Mouse (Mus musculus): ENCODE data around the gene Vamp2. TPM values are rescaled to one million over a fixed set of nuclear protein-coding genes. Genes with fewer than 3 reads are reported as not detected.
A peak's percentile ranks its signal among the peaks of the same experiment; 100 is the strongest.

The Vamp2 gene
- 149 and 174 TPM in 2 replicates for polyA plus RNA-seq (2016; fragmentation: Nextera tagmentation; extraction: Ambion mirVana)

GRCm38 (mm10) chr11:69088103-69088855 lies at the start of gene Vamp2:
Gene Vamp2, plus strand, starts transcription at chr11:69088490.
- Histone ChIP-seq H3K27ac (peak within 1 kb of the TSS; percentile 91), H3K36me3 (peaks cover 17% of the 10 kb centered on the region), H3K27me3 (replicated peaks) (no peaks in the 10 kb centered on the region), H3K4me1 (peaks cover 34% of the 10 kb centered on the region), H3K4me3 (peak within 1 kb of the TSS; percentile 97), H3K4me2 (replicated peaks) (peak within 1 kb of the TSS; percentile 96), H3K9me3 (no peaks in the 10 kb centered on the region), H3K9ac (peak within 1 kb of the TSS; percentile 100)
- ATAC-seq (ENCODE audit: low FRiP score, low read depth) = peak; percentile 85
- WGBS = under 1% methylated on average over 67 of the region's 67 CpGs

- Histone ChIP-seq H3K4me3 (peak within 1 kb of the TSS; percentile 72), H3K4me2 (replicated peaks) (peak within 1 kb of the TSS; percentile 89), H3K36me3 (peaks cover 23% of the 10 kb centered on the region), H3K27ac (0 out of 2 replicates have a peak within 1 kb of the TSS, but pooled peaks have one; percentile 28), H3K9ac (peak within 1 kb of the TSS; percentile 48), H3K27me3 (replicated peaks) (no peaks in the 10 kb centered on the region), H3K9me3 (no peaks in the 10 kb centered on the region), H3K4me1 (peaks cover 13% of the 10 kb centered on the region)
- 1% methylated on average over 53 of the region's 54 CpGs for WGBS
- peak; percentile 73 for ATAC-seq (ENCODE audit: low FRiP score, low read depth)
Observed at GRCm38 (mm10) chr11:69045531-69046394, 42.5 kb upstream of the Vamp2 start, which contains the start of gene Aurkb. Gene Aurkb, plus strand, starts transcription at chr11:69045647.

GRCm38 (mm10) chr11:69046395-69046774 lies 41.9 kb upstream of the Vamp2 start:
- peak overlapping the region; percentile 72 for H3K4me3 ChIP-seq
- no peak overlapping the region for H3K27ac ChIP-seq
- peak overlapping the region; percentile 48 for H3K9ac ChIP-seq
- H3K27me3 ChIP-seq (replicated peaks) = no peaks in the 10 kb centered on the region
- H3K4me1 ChIP-seq = peaks cover 13% of the 10 kb centered on the region
- no peak for ATAC-seq (ENCODE audit: low FRiP score, low read depth)
- H3K4me2 ChIP-seq (replicated peaks) = peak overlapping the region; percentile 89
- no peaks in the 10 kb centered on the region for H3K9me3 ChIP-seq
- H3K36me3 ChIP-seq = peaks cover 28% of the 10 kb centered on the region
- WGBS = 20% methylated on average over 9 of the region's 9 CpGs

GRCm38 (mm10) chr11:69047592-69047991 lies 40.7 kb upstream of the Vamp2 start:
- Histone ChIP-seq H3K4me2 (replicated peaks) (peak overlapping the region; percentile 89), H3K27me3 (replicated peaks) (no peaks in the 10 kb centered on the region), H3K4me3 (no peak overlapping the region), H3K27ac (no peak overlapping the region), H3K9ac (no peak overlapping the region), H3K4me1 (peaks cover 13% of the 10 kb centered on the region), H3K36me3 (peaks cover 28% of the 10 kb centered on the region), H3K9me3 (no peaks in the 10 kb centered on the region)
- ATAC-seq (ENCODE audit: low FRiP score, low read depth) = no peak
- 87% methylated on average over 12 of the region's 12 CpGs for WGBS

- no peaks in the 10 kb centered on the region for H3K9me3 ChIP-seq
- peaks cover 13% of the 10 kb centered on the region for H3K4me1 ChIP-seq
- WGBS = 94% methylated on average over 14 of the region's 14 CpGs
- H3K27me3 ChIP-seq (replicated peaks) = no peaks in the 10 kb centered on the region
- H3K36me3 ChIP-seq = peaks cover 28% of the 10 kb centered on the region
- peak overlapping the region; percentile 89; the same call in 1 of the 2 replicates for H3K4me2 ChIP-seq (replicated peaks)
- ATAC-seq (ENCODE audit: low FRiP score, low read depth) = no peak
- H3K9ac ChIP-seq = no peak overlapping the region
- H3K27ac ChIP-seq = no peak overlapping the region
- H3K4me3 ChIP-seq = no peak overlapping the region
Observed at GRCm38 (mm10) chr11:69048151-69048550, 40.1 kb upstream of the Vamp2 start.

GRCm38 (mm10) chr11:69050748-69051147 lies 37.5 kb upstream of the Vamp2 start:
- H3K4me2 ChIP-seq (replicated peaks) = no peak overlapping the region
- H3K27me3 ChIP-seq (replicated peaks) = no peaks in the 10 kb centered on the region
- WGBS = 85% methylated on average over 8 of the region's 8 CpGs
- H3K36me3 ChIP-seq = peaks cover 28% of the 10 kb centered on the region
- H3K4me3 ChIP-seq = no peak overlapping the region
- H3K27ac ChIP-seq = no peak overlapping the region
- no peak for ATAC-seq (ENCODE audit: low FRiP score, low read depth)
- no peaks in the 10 kb centered on the region for H3K9me3 ChIP-seq
- H3K4me1 ChIP-seq = peaks cover 13% of the 10 kb centered on the region
- no peak overlapping the region for H3K9ac ChIP-seq

- no peak overlapping the region for H3K4me2 ChIP-seq (replicated peaks)
- H3K9ac ChIP-seq = no peak overlapping the region
- H3K36me3 ChIP-seq = peaks cover 28% of the 10 kb centered on the region
- no peak for ATAC-seq (ENCODE audit: low FRiP score, low read depth)
- no peaks in the 10 kb centered on the region for H3K9me3 ChIP-seq
- no peaks in the 10 kb centered on the region for H3K27me3 ChIP-seq (replicated peaks)
- peaks cover 8% of the 10 kb centered on the region for H3K4me1 ChIP-seq
- no peak overlapping the region for H3K27ac ChIP-seq
- WGBS = 76% methylated on average over 4 of the region's 4 CpGs
- no peak overlapping the region for H3K4me3 ChIP-seq
Observed at GRCm38 (mm10) chr11:69051771-69052170, 36.5 kb upstream of the Vamp2 start.

GRCm38 (mm10) chr11:69052824-69053421 lies 35.4 kb upstream of the Vamp2 start:
- Histone ChIP-seq H3K9me3 (no peaks in the 10 kb centered on the region), H3K27me3 (replicated peaks) (no peaks in the 10 kb centered on the region), H3K4me2 (replicated peaks) (no peak overlapping the region), H3K27ac (no peak overlapping the region), H3K4me3 (no peak overlapping the region), H3K4me1 (no peaks in the 10 kb centered on the region), H3K9ac (no peak overlapping the region), H3K36me3 (peaks cover 28% of the 10 kb centered on the region)
- ATAC-seq (ENCODE audit: low FRiP score, low read depth) = no peak
- 71% methylated on average over 2 of the region's 2 CpGs for WGBS

- H3K4me2 ChIP-seq (replicated peaks) = no peak overlapping the region
- WGBS = 79% methylated on average over 3 of the region's 3 CpGs
Observed at GRCm38 (mm10) chr11:69053848-69054247, 34.4 kb upstream of the Vamp2 start.

GRCm38 (mm10) chr11:69058265-69058664 lies 30.0 kb upstream of the Vamp2 start:
- 77% methylated on average over 2 of the region's 2 CpGs for WGBS
- Histone ChIP-seq H3K4me3 (peak overlapping the region; percentile 75), H3K4me2 (replicated peaks) (peak overlapping the region; percentile 97), H3K36me3 (no peaks in the 10 kb centered on the region), H3K9me3 (no peaks in the 10 kb centered on the region), H3K27me3 (replicated peaks) (no peaks in the 10 kb centered on the region), H3K9ac (peak overlapping the region; percentile 52), H3K27ac (peak overlapping the region; percentile 48; the same call in 1 of the 2 replicates), H3K4me1 (peaks cover 23% of the 10 kb centered on the region)
- ATAC-seq (ENCODE audit: low FRiP score, low read depth) = no peak

More at GRCm38 (mm10) chr11:69053848-69054247, 34.4 kb upstream of the Vamp2 start:
- no peak for ATAC-seq (ENCODE audit: low FRiP score, low read depth)
- Histone ChIP-seq H3K27me3 (replicated peaks) (no peaks in the 10 kb centered on the region), H3K36me3 (peaks cover 21% of the 10 kb centered on the region), H3K9me3 (no peaks in the 10 kb centered on the region), H3K9ac (no peak overlapping the region), H3K4me1 (peaks cover 4% of the 10 kb centered on the region; the same call in 1 of the 2 replicates), H3K27ac (no peak overlapping the region), H3K4me3 (no peak overlapping the region)

- H3K9ac ChIP-seq = peak overlapping the region; percentile 52
- ATAC-seq (ENCODE audit: low FRiP score, low read depth) = peak; percentile 21; the same call in 1 of the 2 replicates
- 2% methylated on average over 19 of the region's 19 CpGs for WGBS
- H3K9me3 ChIP-seq = no peaks in the 10 kb centered on the region
- no peaks in the 10 kb centered on the region for H3K27me3 ChIP-seq (replicated peaks)
- H3K27ac ChIP-seq = peak overlapping the region; percentile 48
- no peaks in the 10 kb centered on the region for H3K36me3 ChIP-seq
- peak overlapping the region; percentile 97 for H3K4me2 ChIP-seq (replicated peaks)
- peak overlapping the region; percentile 75 for H3K4me3 ChIP-seq
- H3K4me1 ChIP-seq = peaks cover 23% of the 10 kb centered on the region
Observed at GRCm38 (mm10) chr11:69058729-69059356, 29.4 kb upstream of the Vamp2 start.

Data from neural tube, embryonic 12.5 days (tissue).